Mouse (Mus musculus) lung, postnatal 14 days (tissue): ENCODE results near the gene Nucb1.
"Not testable (repeated sequence)": the region's sequence is repeated elsewhere in the genome, so short reads cannot be mapped to it uniquely, and the experiment has no call there.

Experiments used
- DNase-seq: peaks from one replicate; pipeline ENCODE4 v3.0.0; 2021

The Nucb1 gene

DNA sequence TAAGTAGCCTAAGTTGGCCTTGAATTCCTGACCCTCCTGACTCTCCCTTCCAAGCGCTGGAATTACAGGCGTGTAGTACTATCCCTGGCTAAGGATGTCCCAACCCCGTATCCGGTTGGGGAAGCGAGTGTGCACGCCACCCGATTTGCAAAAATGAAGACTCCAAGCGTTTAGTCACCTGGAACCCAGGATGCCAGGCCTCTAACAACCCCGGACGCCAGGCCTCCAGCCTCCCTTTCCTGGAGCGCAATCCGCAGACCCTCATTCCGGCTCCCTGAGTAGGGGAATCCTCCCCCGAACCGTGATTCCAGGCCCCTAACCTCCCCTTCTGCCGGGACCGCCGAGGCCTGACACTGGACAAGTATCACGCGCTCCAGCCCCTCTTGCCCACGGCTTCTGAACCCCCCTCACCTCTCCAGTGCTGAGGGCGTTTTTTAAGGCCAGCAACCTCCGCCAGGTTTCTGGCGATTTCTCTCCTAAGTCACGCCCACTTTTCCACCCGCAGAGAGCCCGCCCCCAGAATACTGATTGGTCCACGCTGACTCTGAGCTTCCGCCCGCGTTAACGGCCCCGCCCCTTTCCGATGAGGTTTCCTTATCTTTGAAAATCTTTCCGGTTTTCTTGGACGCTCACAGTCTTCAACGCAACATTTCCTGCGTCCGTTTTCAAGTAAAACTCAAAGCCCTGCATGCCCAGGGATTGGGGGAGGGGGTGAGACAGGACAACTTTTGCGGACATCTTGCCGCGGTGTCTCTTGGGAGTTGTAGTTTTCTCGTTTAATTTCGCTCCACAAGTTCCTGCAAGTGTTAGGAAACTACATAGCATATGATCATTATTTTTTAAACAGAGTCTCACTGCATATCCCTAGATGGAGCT, at the start of gene Nucb1:
TSS of gene Nucb1 (minus strand) at position 495 of the 876 bp plus-strand sequence.
- peak; percentile 95 for DNase-seq

DNA sequence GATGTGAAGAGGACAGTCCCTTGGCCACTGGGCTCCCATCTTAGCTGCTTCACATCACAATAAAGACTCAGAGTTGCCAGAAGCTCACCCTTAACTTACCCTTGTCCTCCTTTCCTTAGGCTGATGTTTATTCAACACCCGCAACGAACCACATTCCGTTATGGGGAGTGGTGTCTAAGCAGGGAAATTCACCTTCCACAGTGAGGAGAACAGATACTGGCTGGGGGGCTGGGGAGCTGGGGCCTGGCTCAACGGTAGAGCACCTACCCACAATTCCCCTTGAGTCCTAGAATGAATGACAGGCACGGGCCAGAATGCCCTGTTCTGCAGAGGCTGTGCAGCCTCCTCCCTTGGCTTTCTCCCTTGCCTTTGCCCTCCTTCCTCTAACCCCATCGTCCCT, 48.7 kb upstream of the Nucb1 start:
- DNase-seq = no peak

- DNase-seq = peak; percentile 90
Measured at GRCm38 (mm10) chr7:45555787-45556186, 45.6 kb upstream of the Nucb1 start.

DNA sequence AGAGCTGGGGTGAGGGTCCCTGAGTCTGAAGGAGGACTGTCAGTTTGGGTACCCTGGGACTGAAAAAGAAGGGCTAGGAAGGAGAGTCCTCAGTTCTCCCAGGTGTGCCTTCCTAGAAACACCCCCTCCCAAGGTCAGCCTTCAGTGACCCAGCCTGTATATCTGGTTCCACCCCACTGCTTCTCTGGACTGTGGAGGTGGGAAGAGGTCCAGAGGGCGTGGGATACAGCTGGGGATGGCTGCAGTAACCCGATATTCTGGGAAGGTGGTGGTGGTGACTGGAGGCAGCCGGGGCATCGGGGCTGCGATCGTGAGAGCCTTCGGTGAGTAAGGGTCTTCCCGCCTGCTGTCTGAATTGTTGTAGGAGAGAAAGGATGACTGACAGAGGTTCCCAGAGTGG, 44.5 kb upstream of the Nucb1 start, which contains the start of gene Hsd17b14:
TSS of gene Hsd17b14 (plus strand) at position 150 of the 400 bp plus-strand sequence.
- no peak for DNase-seq

GRCm38 (mm10) chr7:45553990-45554389, 43.8 kb upstream of the Nucb1 start:
- no peak for DNase-seq

GRCm38 (mm10) chr7:45553519-45553918, 43.3 kb upstream of the Nucb1 start:
- DNase-seq = no peak

GRCm38 (mm10) chr7:45551512-45551883, 41.3 kb upstream of the Nucb1 start:
- no peak for DNase-seq

- no peak for DNase-seq
Measured at GRCm38 (mm10) chr7:45550821-45551511, 40.8 kb upstream of the Nucb1 start.

DNA sequence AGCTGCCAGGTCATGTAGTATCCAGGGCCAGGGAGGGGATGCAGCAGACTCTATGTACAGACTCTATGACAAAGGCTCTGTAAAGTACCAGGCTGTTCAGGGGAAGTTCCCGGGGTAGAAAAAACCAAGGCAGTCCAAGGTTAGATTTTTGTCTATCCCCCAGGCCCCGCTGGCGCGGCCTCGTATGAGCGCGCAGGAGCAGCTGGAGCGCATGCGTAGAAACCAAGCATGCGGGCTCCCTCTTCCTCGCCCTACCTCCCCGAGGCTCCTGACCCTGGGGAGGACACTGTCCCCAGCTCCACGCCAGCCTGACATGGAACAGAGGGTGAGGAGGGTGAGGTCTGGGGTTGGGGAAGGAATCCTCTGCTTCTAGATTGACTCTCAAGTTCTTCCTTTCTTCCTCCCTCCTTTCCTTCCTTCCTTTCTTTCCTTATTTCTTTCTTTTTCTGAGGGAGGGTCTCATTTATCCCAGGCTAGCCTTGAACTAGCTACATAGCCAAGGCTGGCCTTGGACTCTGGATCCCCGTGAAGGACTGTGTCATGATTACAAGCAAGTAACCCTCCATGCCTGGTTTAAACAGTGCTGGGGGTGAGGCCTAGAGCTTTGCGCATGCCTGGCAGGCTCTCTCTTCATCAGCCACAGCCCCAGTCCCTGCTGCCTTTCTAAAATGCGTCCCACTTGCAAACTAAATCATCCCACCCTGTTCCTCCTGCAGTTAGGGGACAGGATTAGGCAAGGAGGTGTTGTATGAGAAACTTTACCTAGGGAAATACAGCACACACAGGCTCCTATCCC, 39.6 kb upstream of the Nucb1 start:
- DNase-seq = no peak

GRCm38 (mm10) chr7:45544525-45544924, 34.3 kb upstream of the Nucb1 start:
- no peak for DNase-seq

GRCm38 (mm10) chr7:45540213-45540612, 30.0 kb upstream of the Nucb1 start:
- no peak for DNase-seq

GRCm38 (mm10) chr7:45539095-45539494, 28.9 kb upstream of the Nucb1 start:
- DNase-seq = no peak

DNA sequence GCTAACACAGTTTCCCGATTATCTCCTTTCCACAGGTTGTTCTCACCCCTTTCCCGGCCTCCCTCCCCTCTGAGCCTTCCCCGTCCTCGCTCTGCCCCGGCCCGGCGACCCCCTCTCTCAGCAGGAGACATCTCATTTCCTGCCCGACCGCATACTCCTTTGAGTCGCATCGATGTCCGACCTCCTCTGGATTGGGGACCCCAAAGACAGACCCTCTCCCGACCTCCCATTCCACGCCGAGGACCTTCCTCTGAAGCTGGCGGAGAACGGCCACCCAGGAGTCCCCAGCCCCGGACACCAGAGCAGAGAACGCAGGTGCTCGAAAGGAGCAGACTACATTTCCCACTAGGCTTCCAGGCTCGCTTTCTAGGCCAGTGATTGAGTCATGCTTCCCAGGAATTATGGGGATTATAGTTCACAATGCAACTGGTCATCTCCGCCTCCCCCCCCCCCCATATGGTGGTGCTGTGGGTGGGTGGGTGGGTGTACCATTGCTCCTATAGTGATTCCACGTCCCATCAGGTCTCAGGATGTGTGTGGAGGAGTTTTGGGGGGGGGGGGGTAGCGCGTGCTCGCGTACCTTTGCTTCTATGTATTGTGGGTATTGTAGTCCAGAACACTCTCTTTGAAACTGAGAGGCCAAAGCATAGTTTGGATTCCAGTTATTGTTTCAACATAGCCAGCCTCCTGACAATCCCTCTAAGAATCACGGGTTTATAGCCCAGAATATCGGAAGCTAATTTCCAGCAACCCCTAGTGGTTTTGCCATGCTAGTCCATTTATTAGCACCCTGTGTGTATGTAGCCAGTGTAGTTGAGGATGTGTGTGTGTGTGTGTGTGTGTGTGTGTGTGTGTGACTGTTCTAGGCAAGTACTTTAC, 28.2 kb upstream of the Nucb1 start:
- peak; percentile 51 for DNase-seq

DNA sequence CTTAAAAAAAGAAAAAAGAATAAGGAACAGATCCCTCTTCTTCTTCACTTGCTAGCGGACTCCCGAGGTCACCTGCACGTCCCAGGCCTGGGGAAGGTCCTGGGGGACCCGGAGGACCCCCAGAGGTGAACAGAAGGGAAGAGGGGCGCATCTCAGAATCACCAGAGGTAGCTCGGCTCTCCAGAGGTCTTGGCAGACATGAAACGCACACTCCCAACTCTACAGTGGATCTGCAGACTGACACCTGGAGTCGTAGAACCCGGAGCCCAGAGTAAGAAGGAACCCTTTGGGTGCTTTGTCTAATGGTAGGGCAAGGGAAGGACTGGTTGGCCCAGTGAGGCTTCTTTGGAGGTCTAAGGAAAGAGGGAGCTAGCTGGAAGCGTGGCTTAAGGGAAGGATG, 27.4 kb upstream of the Nucb1 start:
- no peak for DNase-seq

GRCm38 (mm10) chr7:45535676-45536075, 25.5 kb upstream of the Nucb1 start:
- DNase-seq = no peak

DNA sequence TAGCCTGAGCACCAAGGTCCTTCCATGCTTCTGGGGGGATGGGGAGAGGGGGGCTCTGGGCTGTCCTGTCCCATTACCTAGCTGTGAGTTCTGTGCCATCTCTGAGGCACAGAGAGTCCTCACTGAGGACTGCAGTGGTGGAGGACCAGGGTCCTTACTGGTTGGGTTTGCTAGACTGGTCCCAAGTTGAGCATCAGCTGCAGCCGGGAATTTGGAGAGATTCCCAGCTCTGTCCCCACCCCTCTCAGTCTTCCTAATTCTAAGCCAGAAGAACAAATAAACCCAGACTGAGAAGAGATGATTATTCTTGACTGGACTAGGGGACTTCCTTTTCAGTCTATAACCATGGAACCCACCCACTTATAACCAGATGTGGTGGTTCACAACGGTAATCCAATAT, 20.4 kb upstream of the Nucb1 start:
- DNase-seq = no peak

GRCm38 (mm10) chr7:45529461-45529860, 19.3 kb upstream of the Nucb1 start:
- DNase-seq = peak; percentile 24

- DNase-seq = not testable (repeated sequence)
Measured at GRCm38 (mm10) chr7:45527169-45527568, 17.0 kb upstream of the Nucb1 start.

GRCm38 (mm10) chr7:45526474-45527120, 16.4 kb upstream of the Nucb1 start:
- DNase-seq = peak; percentile 19

- DNase-seq = peak; percentile 98
Measured at GRCm38 (mm10) chr7:45525809-45526473, 15.7 kb upstream of the Nucb1 start, which contains the start of the genes Ppp1r15a and Plekha4. Gene Ppp1r15a (minus strand): TSS chr7:45526268. Gene Plekha4 (plus strand): TSS chr7:45526330.
